ENCODE assay signal across 9 mouse cellular contexts in the genomic region with DNA sequence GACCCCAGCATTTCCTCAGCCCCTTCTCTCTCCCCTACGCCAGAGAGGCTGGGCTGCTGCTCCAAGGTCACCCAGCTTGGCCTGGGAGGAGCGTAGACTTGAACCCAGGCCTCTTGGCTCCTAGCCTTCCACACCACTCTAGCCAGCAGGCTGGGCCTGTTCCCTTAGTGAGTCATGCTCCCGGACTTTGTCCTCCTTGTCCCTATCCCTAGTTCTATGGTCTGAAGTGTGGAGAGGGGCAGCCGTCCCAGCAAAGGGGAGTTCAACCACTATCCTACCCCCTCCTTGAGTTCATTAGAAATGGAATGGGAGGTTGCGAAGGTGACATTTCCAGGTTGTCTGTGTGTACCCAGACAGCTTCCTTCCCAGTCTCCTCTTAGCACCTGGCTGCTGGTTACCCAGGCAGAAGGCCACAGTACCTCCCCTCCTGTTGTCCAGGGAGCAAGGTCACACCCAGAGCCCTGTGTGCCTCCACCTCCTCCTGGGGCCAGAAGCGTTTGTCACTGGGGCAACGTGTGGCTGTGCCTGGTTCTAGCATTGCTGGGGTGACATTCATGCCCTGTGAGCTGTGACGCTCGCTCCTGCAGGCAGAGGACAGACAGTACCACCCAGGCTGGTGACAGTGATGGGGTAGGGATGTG. TPM values are rescaled to one million over a fixed set of nuclear protein-coding genes. Genes with fewer than 3 reads are reported as not detected.
DNase-seq lines count a peak whose midpoint lies in the region; ATAC-seq and TF ChIP-seq lines count a peak whose summit lies in the region.
"Had no signal": no experiment of that assay in that cellular context is flagged by ENCODE, and none has a peak within 500 bp of the region (broad histone marks: within the 10 kb centered on the region; RNA-seq: fewer than 3 reads in every experiment).

No protein-coding gene starts in this region.

- H3K4me2 ChIP-seq in heart, embryonic 13.5 days = peak overlapping the region; percentile 48
- H3K4me2 ChIP-seq: forebrain, embryonic 15.5 days had no signal

- H3K4me1 ChIP-seq in megakaryocyte, embryonic 14.5 days = peaks cover 100% of the 10 kb centered on the region
- peaks cover 99% of the 10 kb centered on the region for H3K4me1 ChIP-seq in heart, embryonic 13.5 days
- peaks cover 65% of the 10 kb centered on the region for H3K4me1 ChIP-seq in kidney, adult 2 months (ENCODE audit: control insufficient read depth, insufficient read depth, low read length)
- peaks cover 44% of the 10 kb centered on the region for H3K4me1 ChIP-seq in small intestine, adult 2 months (ENCODE audit: control insufficient read depth, insufficient read depth, insufficient read length, low read length)

- WGBS in heart, embryonic 13.5 days = 56% methylated on average over 9 of the region's 9 CpGs
- WGBS in kidney, adult 2 months = 34% methylated on average over 9 of the region's 9 CpGs
- 41% methylated on average over 9 of the region's 9 CpGs for WGBS in small intestine, adult 2 months

- H3K27me3 ChIP-seq in megakaryocyte, embryonic 14.5 days (replicated peaks) = no peaks in the 10 kb centered on the region
- no peaks in the 10 kb centered on the region for H3K27me3 ChIP-seq in heart, embryonic 13.5 days (replicated peaks)
- H3K27me3 ChIP-seq in kidney, adult 2 months (replicated peaks; ENCODE audit: control insufficient read depth, insufficient read depth, low read length) = no peaks in the 10 kb centered on the region
- no peaks in the 10 kb centered on the region for H3K27me3 ChIP-seq in small intestine, adult 2 months (ENCODE audit: control insufficient read depth, insufficient read depth, low read length)
- H3K27me3 ChIP-seq: forebrain, embryonic 15.5 days had no signal

- TF ChIP-seq POLR2A in kidney, adult 2 months (IDR thresholded peaks at IDR 0.05; ENCODE audit: low read depth, low read length) = no peak
- TF ChIP-seq POLR2A in small intestine, adult 2 months (IDR thresholded peaks at IDR 0.05; ENCODE audit: low read depth, low read length) = no peak

- peaks cover 97% of the 10 kb centered on the region for H3K36me3 ChIP-seq in megakaryocyte, embryonic 14.5 days (replicated peaks; ENCODE audit: low read length)
- H3K36me3 ChIP-seq in heart, embryonic 13.5 days = peaks cover 13% of the 10 kb centered on the region
- H3K36me3 ChIP-seq in kidney, adult 2 months (ENCODE audit: control insufficient read depth, insufficient read depth, low read length) = no peaks in the 10 kb centered on the region
- H3K36me3 ChIP-seq in small intestine, adult 2 months (ENCODE audit: control insufficient read depth, insufficient read depth, low read length) = no peaks in the 10 kb centered on the region
- H3K36me3 ChIP-seq: forebrain, embryonic 15.5 days had no signal

- no peak for ATAC-seq in megakaryocyte, adult 5-6 weeks (ENCODE audit: poor library complexity, severe bottlenecking)
- ATAC-seq in heart, embryonic 13.5 days (ENCODE audit: extremely low read depth, insufficient number of reproducible peaks, low FRiP score, low TSS enrichment) = no peak
- ATAC-seq: forebrain, embryonic 15.5 days had no signal

- H3K4me3 ChIP-seq in megakaryocyte, embryonic 14.5 days (replicated peaks) = peak overlapping the region; percentile 77
- H3K4me3 ChIP-seq in heart, embryonic 13.5 days = no peak overlapping the region
- no peak overlapping the region for H3K4me3 ChIP-seq in kidney, adult 2 months (ENCODE audit: insufficient read depth, low read depth, low read length)
- H3K4me3 ChIP-seq in small intestine, adult 2 months (ENCODE audit: low read depth, low read length) = no peak overlapping the region
- H3K4me3 ChIP-seq: forebrain, embryonic 15.5 days had no signal

- no peak for TF ChIP-seq CTCF in kidney, adult 2 months (conservative IDR thresholded peaks at IDR 0.05; ENCODE audit: insufficient read depth, insufficient read length, low read depth, low read length)
- no peak for TF ChIP-seq CTCF in small intestine, adult 2 months (IDR thresholded peaks at IDR 0.05; ENCODE audit: extremely low read depth, insufficient read length, insufficient replicate concordance, low read depth, low read length)

- H3K9ac ChIP-seq in heart, embryonic 13.5 days = peak overlapping the region; percentile 75
- H3K9ac ChIP-seq: forebrain, embryonic 15.5 days had no signal

- DNase-seq in kidney, adult 2 months = peak; percentile 86
- DNase-seq in right cerebral cortex, postnatal 25 days = no peak
- no peak for DNase-seq in layer of hippocampus, postnatal 36 days
- DNase-seq in gastrocnemius, postnatal 14 days = no peak

- no peaks in the 10 kb centered on the region for H3K9me3 ChIP-seq in megakaryocyte, embryonic 14.5 days
- no peaks in the 10 kb centered on the region for H3K9me3 ChIP-seq in heart, embryonic 13.5 days
- H3K9me3 ChIP-seq: forebrain, embryonic 15.5 days had no signal

- intact Hi-C loops in gastrocnemius, postnatal 14 days (cut with DNase I; ENCODE audit: low total_unique reads) = no loop called here

- H3K27ac ChIP-seq in heart, embryonic 13.5 days (replicated peaks) = peak overlapping the region; percentile 96
- H3K27ac ChIP-seq in kidney, adult 2 months (ENCODE audit: insufficient read depth, low read depth, low read length) = peak overlapping the region; percentile 86
- peak overlapping the region; percentile 52 for H3K27ac ChIP-seq in small intestine, adult 2 months (ENCODE audit: insufficient read depth, low read depth, low read length)

RNA-seq across cellular contexts. Expression of a gene that starts 39.3 kb away (rescaled TPM):
- polyA plus RNA-seq in megakaryocyte, embryonic 14.5 days (2012; ENCODE audit: insufficient read depth, low replicate concordance) = 42.4 and 114 TPM in 2 replicates
- total RNA-seq in megakaryocyte, adult 5-6 weeks (2015) = 3.0 and 4.4 TPM in 2 replicates
- 0.77 and 3.6 TPM in 2 replicates for total RNA-seq in megakaryocyte, adult 5-6 weeks (2017)
- polyA plus RNA-seq in heart, embryonic 13.5 days (2015; fragmentation: Nextera tagmentation; extraction: Ambion mirVana) = 6.5 and 6.9 TPM in 2 replicates
- 22.2 and 23.3 TPM in 2 replicates for polyA plus RNA-seq in kidney, adult 2 months (2012; rRNA removed)
- 13.8 and 23.7 TPM in 2 replicates for polyA plus RNA-seq in small intestine, adult 2 months (2012; rRNA removed)
- 100 to 1,000 TPM; 111 to 113 TPM for total RNA-seq in layer of hippocampus, postnatal 36 days (2021)
- 10 to 100 TPM; 37.1 to 56.1 TPM for total RNA-seq in gastrocnemius, postnatal 14 days (2021)
